Mouse (Mus musculus) ovary, adult 18-20 months (tissue): ENCODE measurements around the gene Ptcra.
"Not testable (repeated sequence)": the region's sequence is repeated elsewhere in the genome, so short reads cannot be mapped to it uniquely, and the experiment has no call there.

Experiments used
- DNase-seq: peaks from one replicate; pipeline ENCODE4 v3.0.0; 2022; ENCODE audit warnings: low spot score, mixed read lengths

Gene Ptcra

GRCm38 (mm10) chr17:46771025-46771424 lies 7.5 kb upstream of the Ptcra start:
- DNase-seq: no peak

GRCm38 (mm10) chr17:46770546-46770945 lies 7.0 kb upstream of the Ptcra start:
- no peak for DNase-seq

GRCm38 (mm10) chr17:46767868-46768267 lies 4.4 kb upstream of the Ptcra start:
- DNase-seq: no peak

DNA sequence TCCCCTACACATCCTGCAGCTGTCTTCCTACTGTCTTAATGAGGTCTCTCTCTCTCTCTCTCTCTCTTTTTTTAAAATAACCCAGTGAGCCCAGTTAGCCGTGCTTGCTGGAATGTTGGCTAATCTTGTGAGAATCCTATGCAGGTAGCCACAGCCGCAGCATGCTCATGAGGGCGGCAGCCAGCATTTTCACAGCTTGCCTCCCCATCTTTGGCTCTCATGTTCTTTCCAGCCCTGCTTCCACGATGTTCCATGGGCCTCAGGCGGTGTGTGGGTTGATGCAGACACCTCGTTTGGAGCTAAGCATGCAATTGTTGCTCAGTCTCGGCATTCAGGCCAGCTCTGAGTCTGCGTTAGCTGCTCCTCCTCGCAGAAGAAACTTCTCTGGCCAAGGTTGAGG lies 1.4 kb upstream of the Ptcra start:
- DNase-seq: not testable (repeated sequence)

DNA sequence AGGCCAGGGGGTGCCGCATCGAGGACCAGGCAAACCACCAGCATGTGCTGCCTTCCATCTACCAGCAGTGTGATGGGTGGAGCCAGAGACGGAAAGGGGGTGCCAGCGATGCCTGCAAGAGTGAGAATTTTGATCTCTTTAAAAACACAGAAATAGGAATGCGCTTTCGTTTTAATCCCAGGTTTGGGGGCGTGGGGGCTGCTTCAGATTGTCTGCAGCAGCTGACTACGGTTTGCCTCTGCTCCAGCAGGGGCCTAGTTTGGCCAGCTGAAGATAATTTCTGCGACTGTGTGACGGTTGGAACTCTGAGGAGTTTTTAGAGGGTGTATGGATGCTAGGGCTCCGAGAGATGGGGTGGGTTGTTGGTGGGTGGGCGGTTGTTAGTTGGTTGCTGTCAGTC lies 4.8 kb downstream of the Ptcra start:
- DNase-seq: no peak

- DNase-seq: peak; percentile 97
Observed at GRCm38 (mm10) chr17:46751794-46752556, 11.5 kb downstream of the Ptcra start, which contains the start of gene Cnpy3. Gene Cnpy3 (minus strand): TSS chr17:46752214.

DNA sequence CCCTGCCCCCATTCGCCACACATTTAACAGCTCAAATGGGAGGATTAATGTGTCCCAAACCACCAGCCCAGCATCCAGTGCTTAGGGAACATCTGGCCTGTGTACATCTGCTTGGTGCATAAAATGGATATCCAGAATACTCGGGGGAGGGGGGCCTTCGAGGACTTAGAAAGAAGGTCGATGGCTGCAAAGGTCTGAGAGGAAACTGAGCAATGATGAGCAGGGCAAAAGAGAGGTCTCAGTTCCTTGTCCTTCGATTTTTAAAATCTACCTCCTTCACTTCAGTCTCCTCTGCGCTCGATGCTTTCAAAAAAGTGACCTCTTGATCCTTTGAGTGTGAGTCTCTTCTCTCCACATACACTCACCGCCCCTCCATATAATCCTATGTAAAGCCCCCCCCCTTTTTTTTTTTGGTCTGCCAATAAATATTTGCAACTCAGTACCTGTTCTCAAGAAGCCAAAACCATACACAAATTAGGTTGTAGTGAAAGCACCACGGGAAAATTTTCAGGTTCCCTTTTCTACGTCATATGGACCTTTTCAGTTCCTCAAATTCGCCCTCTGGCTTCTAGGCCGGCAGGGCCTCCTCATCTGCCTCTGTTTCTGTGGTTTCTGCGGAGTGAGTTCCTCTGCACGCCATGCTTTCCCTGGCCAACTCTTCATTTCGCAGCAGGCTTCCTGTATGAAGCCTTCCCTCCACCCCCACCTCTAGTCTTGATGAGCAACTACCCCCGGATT lies 12.3 kb downstream of the Ptcra start:
- peak; percentile 42 for DNase-seq

- DNase-seq: no peak
Observed at GRCm38 (mm10) chr17:46750580-46750979, 12.9 kb downstream of the Ptcra start.

DNA sequence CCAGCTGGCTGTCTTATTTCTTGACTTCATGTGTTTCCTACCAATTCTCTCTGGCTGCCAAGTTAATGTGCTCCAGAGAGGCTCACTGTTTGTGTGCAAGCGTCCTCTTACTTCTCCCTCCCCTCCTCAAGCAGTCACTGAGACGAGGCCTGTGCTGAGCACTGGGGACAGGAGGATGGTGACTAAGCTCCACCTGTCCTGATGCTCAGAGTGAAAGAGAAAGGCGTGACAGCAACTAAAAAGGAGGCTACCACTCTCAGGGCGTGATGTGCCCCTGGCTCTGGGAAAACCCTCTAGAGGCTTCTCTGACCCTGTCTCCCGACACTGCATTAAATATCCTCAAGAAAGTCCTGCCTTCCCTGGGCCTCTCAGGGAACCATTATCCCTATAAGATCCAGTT lies 14.2 kb downstream of the Ptcra start:
- no peak for DNase-seq

GRCm38 (mm10) chr17:46747806-46748205 lies 15.7 kb downstream of the Ptcra start:
- no peak for DNase-seq

- DNase-seq: no peak
Observed at GRCm38 (mm10) chr17:46747234-46747633, 16.3 kb downstream of the Ptcra start.

- no peak for DNase-seq
Observed at GRCm38 (mm10) chr17:46745506-46745905, 18.0 kb downstream of the Ptcra start.

DNA sequence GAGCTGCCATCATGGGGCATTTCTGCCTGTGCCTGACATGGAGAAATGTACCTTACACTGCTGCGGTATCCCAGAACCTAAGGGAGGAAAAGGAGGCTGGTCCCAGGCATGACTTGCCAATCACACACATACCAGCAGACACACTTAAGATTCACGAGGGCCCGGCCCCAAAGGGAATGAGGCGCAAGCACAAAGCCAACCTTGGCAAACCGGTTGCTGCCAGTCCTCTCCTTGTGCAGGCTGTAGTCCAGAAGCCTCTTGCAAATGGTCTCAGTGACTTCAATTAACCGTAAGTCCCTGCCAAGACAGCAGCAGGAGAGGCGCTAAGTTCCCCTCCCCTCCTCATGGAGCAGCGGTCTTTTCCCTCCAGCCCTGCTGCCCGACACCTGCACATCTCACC lies 20.5 kb downstream of the Ptcra start:
- no peak for DNase-seq

DNA sequence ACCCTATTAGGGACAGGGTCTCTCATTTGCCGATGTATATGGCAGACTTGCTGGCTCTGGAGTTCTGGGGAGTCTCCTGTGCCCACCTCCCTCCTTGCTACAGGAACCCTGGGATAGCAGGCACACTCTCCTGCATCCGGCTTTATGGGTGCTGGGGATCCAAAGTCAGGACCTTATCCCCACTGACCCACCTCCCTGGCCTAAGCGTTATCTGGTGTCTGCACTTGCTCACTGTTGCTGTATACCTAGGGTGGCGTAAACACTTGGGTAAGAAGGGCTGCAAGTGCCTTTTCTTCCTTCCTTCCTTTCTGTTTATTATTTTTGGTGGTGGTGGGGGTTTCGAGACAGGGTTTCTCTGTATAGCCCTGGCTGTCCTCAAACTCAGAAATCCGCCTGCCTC lies 22.2 kb downstream of the Ptcra start:
- DNase-seq: no peak

DNA sequence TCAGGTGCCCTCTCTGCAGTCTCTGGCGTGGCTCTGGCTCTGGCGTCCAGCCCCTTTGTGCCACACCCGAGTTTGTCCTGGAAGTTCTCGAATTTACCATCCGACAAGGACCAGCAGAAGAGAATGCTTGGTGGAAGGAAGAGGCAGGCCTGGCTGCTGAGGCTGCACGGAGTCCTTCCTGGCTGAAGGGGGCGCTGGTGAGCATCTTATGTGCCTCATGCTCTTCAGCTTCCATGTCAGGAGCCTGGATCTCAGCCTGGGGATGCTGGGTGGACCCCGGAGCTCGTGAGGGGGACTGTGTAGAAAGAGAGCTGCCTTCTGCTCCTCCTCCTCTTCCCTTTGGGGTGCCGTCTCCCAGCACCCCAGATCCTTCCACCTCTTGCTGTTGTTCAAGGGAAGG lies 27.4 kb downstream of the Ptcra start:
- DNase-seq: no peak

- no peak for DNase-seq
Observed at GRCm38 (mm10) chr17:46735287-46735686, 28.2 kb downstream of the Ptcra start.

GRCm38 (mm10) chr17:46734055-46734454 lies 29.5 kb downstream of the Ptcra start:
- DNase-seq: no peak

- DNase-seq: no peak
Observed at GRCm38 (mm10) chr17:46728904-46729318, 34.6 kb downstream of the Ptcra start, which contains the start of gene Gnmt. Gene Gnmt (minus strand): TSS chr17:46729168.

- DNase-seq: no peak
Observed at GRCm38 (mm10) chr17:46728496-46728895, 35.0 kb downstream of the Ptcra start.

DNA sequence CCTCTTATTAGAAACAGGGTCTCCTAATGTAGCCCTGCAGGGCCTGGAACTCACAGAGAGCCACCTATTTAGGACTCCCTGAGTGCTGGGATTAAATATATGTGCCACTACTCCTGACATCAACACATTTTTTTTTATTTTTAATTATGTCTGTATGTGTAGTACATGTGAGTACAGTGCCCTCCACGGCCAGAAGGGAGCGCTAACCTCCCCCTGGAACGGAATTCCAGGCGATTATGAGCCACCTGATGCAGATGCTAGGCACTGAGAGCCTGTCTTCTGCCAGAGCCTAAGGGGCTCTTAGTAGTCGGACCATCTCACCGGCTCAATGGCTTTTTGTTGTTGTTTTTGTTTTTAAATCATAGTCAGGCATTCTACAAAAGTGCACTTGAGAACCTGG lies 35.5 kb downstream of the Ptcra start:
- DNase-seq: no peak

GRCm38 (mm10) chr17:46727271-46727670 lies 36.2 kb downstream of the Ptcra start:
- DNase-seq: no peak

DNA sequence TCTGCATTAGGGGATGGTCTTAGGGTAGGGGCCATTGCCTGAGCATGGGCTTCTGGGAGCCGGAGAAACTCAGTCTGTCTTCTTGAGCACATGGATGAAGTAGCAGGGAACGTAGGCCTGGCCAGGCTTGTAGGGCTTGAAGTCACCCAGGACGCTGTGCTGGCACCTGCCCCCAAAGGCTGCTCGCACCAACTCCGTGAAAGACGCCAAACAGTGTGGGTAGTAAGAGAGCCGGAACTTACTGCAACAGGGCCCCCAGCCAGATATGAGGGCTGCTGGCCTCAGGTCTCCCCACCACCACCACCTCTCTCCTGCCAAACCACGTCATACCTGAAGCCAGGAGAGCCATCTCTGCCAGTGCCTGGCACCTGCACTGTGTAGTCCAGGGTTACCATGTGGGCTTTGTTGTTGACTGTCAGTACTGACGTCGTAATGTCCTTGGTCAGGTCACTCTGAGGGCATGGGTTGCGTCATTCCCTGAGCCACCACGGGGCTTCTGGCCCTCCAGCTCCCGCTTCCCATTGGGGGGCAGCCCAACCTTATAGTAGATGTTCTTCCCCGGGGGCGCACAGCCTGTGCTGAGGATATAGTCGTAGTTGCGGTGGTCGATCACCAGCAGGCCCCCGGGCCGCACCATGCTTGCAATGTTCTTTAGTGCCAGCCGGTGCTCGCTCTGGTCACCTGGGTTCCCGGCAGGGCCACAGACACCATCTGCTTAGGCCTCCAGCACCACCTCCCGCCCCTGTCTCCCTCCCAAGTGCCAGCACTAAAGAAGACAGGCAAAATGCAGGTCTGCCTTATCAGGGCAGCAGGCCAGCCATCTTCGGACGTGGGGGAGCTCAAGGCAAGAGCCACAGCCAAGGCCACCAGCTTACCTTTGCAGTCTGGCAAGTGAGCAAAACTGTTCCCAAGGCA lies 37.5 kb downstream of the Ptcra start:
- no peak for DNase-seq
